Comparison of ENCODE assay signal across 8 mouse cellular contexts in genomic region chr13:81944047-81944446, GRCm38 (mm10).
DNase-seq lines count a peak whose midpoint lies in the region; ATAC-seq lines count a peak whose summit lies in the region.

No protein-coding gene starts in this region.

- peak overlapping the region; percentile 54 for H3K4me2 ChIP-seq in hindbrain, embryonic 15.5 days

- peak; percentile 73 for DNase-seq in R1 (ENCODE audit: low read depth, low spot score)
- DNase-seq in cerebellum, postnatal 10 days, result peak; percentile 93 to 97
- DNase-seq in frontal cortex, postnatal 25 days (ENCODE audit: low spot score in 2 of 2), result peak; percentile 68 to 89
- peak; percentile 81 for DNase-seq in left cerebral cortex, adult 11 months (ENCODE audit: low spot score)
- peak; percentile 62 to 79 for DNase-seq in lung, postnatal 4 days
- DNase-seq in right cerebral cortex, adult 18-20 months, result peak; percentile 88
- DNase-seq in urinary bladder, postnatal 10 days (ENCODE audit: low spot score), result peak; percentile 14

- H3K27me3 ChIP-seq in hindbrain, embryonic 15.5 days, result no peaks in the 10 kb centered on the region

- 0 out of 2 replicates have a peak overlapping the region, but pooled peaks have one; percentile 2 for H3K27ac ChIP-seq in hindbrain, embryonic 15.5 days (replicated peaks)

- no peak overlapping the region for H3K9ac ChIP-seq in hindbrain, embryonic 15.5 days

- WGBS in hindbrain, embryonic 15.5 days, result 9% methylated on average over 9 of the region's 9 CpGs

- peak; percentile 94 for ATAC-seq in hindbrain, embryonic 15.5 days (ENCODE audit: low FRiP score, low read depth)

- H3K9me3 ChIP-seq in hindbrain, embryonic 15.5 days, result no peaks in the 10 kb centered on the region

- no peaks in the 10 kb centered on the region for H3K36me3 ChIP-seq in hindbrain, embryonic 15.5 days

- H3K4me3 ChIP-seq in hindbrain, embryonic 15.5 days, result peak overlapping the region; percentile 29

- H3K4me1 ChIP-seq in hindbrain, embryonic 15.5 days (replicated peaks), result peaks cover 17% of the 10 kb centered on the region

Comparison
In these comparisons a context has a peak if more than half of its experiments do, and no peak if none do; other contexts are left out.
1. Peak in every context shown above with its lines: DNase-seq, ATAC-seq, H3K4me3 ChIP-seq and H3K27ac ChIP-seq.
2. DNase-seq: peak in every context shown above with its lines; median percentile 95 in cerebellum, postnatal 10 days; 88 in right cerebral cortex, adult 18-20 months; 81 in left cerebral cortex, adult 11 months; 78 in frontal cortex, postnatal 25 days; 73 in R1; 70 in lung, postnatal 4 days; 14 in urinary bladder, postnatal 10 days.